Mouse (Mus musculus): ENCODE data around the gene Gadd45b.

Gadd45b gene

GRCm38 (mm10) chr10:80909375-80910162 lies 20.3 kb upstream of the Gadd45b start:
- no peak for DNase-seq (ENCODE audit: low spot score)

GRCm38 (mm10) chr10:80911354-80911753 lies 18.5 kb upstream of the Gadd45b start:
- DNase-seq (ENCODE audit: low spot score) = no peak

GRCm38 (mm10) chr10:80911891-80912290 lies 18.0 kb upstream of the Gadd45b start:
- DNase-seq (ENCODE audit: low spot score) = no peak

DNA sequence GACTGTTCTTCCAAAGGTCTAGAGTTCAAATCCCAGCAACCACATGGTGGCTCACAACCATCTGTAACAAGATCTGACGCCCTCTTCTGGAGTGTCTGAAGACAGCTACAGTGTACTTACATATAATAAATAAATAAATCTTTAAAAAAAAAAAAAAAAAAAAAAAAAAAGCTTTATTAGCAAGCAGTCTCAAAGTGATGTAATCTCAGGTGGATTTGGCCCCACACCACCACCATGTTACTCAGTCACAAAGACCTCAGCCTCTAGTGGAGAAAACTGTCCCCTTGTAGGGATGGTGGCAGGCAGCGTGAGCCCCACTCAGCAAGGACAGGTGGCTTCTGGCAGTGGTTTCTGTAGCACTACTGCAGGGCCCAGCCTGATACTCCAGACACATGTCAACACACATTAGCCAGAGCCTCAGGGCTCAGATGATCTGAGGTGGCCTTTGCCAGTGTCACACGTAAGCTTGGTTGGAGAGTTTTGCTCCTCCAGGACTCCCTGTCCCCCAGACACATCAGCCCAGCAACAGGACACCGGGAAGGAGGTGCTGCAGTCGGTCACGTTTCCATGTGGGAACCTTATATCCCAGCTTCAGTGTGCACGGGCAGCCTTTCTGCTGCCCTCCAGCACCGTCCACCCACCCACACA lies 16.4 kb upstream of the Gadd45b start:
- DNase-seq (ENCODE audit: low spot score) = no peak

DNA sequence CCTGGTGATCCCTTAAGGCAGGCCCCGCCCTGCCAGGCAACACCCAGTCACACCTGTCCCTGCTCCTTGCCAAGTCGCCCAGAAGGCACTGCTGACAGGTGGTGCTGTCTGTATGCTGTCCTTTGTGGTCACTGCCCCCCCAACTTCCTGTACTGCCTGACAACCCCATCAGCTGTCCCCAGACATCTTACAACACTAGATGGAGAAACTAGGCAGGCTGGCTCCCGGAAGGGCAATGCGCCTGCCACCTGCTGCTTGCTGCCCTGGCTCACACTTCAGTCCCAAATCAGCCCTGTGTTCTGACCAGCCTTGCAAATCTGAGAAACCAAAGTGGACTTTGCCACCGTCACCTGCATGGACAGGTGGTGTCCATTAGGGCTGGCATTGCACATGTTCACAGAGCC lies 15.6 kb upstream of the Gadd45b start:
- peak; percentile 30 for DNase-seq (ENCODE audit: low spot score)

DNA sequence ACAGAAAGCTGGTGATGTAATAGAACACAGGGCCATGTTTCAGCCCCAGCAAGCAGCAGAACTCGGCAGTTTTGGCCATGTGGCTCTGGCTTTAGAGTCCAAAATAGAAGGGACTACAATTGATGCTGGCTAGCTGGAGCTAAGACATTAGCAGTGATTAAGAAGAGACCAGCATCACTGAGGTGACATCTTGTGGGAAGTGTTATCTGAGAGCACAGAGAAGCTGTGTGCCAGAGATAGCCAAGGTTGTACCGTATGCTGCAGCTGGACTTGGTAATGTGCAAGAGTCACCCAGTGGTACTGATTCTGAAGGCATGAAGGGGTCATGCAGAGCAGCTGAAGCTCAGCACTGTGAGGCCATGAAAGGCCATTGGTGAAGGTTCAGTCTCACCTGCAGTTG lies 14.6 kb upstream of the Gadd45b start:
- DNase-seq (ENCODE audit: low spot score) = no peak

- DNase-seq (ENCODE audit: low spot score) = no peak
Observed at GRCm38 (mm10) chr10:80915736-80916135, 14.1 kb upstream of the Gadd45b start.

GRCm38 (mm10) chr10:80917336-80917778 lies 12.5 kb upstream of the Gadd45b start:
- no peak for DNase-seq (ENCODE audit: low spot score)

GRCm38 (mm10) chr10:80917779-80918434 lies 12.0 kb upstream of the Gadd45b start, which contains the start of gene Lmnb2:
TSS of gene Lmnb2 (minus strand) at chr10:80918245.
- DNase-seq (ENCODE audit: low spot score) = peak; percentile 48

DNA sequence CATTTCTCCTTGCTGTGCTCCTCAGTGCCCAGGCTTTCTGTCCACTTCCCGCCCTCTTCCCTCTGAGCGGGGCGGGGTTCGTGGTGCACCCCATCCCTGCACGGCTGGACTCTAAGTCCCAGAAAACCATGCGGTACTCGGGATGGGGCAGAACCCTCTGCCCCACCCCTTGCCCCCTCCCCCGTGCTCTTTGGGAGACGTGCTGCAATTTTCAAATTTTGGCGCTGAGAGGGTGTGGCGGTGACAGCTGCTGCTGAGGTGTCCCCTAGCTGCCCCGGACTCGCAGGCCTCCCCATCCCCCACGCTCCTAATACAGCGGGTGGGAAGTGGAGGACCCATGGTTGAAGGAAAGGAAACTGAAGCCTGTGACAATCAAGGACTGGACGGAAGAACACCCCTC lies 8.0 kb upstream of the Gadd45b start:
- no peak for DNase-seq (ENCODE audit: low spot score)

- no peak for DNase-seq (ENCODE audit: low spot score)
Observed at GRCm38 (mm10) chr10:80925472-80925871, 4.4 kb upstream of the Gadd45b start.

- peak; percentile 88 for DNase-seq (ENCODE audit: low spot score)
Observed at GRCm38 (mm10) chr10:80928586-80929298, 1.1 kb upstream of the Gadd45b start.

DNA sequence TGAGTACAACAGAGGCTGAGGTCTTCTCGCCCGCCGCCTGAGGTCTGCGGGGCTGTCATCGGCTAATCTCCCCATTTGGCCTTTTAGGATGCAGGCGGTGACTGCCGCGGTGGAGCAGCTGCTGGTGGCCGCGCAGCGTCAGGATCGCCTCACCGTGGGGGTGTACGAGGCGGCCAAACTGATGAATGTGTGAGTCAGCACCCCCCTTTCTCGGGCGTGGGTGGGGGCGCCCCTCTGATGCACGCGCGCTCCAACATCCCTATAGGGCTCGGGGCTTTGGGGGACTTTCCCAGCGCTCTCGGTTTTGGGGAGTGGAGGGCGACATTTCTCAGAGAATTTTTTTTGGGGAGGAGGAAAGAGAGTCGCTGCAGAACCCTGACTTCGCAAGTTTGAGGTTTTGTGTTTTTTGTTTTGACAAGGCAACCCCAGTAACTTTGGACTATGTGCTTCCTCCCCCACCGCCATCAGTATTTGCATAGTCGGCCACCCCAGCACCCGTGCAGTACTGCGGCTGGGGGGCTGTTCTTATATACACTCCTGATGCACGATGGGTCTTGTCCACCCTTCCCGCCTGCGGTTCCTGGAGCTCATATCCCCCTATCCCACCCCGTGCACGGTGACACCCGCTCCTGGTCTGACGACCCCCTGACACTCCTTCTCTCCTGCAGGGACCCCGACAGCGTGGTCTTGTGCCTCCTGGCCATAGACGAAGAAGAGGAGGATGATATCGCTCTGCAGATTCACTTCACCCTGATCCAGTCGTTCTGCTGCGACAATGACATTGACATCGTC lies 684 bp downstream of the Gadd45b start:
- peak; percentile 52 for DNase-seq (ENCODE audit: low spot score)

GRCm38 (mm10) chr10:80931153-80931671 lies 1.3 kb downstream of the Gadd45b start:
- no peak for DNase-seq (ENCODE audit: low spot score)

DNA sequence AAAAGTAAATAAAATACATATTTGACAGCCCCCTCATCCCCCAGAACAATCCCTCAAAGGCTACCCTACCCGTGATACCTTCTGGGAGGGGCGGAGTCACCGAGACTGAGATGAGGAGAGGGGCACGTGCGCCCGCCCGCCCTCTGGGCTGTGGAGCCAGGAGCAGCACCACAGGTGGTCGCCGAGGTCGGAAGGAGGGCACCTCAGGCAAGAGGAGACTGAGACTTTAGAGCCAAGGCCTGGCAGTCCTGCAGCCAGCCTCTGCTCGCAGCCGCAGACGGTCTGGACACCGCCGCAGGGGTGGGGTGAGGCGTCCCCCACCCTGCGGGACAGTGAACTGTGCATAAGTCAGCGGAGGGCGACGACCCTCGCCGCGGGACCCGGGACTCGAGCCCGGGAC lies 1.8 kb downstream of the Gadd45b start:
- no peak for DNase-seq (ENCODE audit: low spot score)

DNA sequence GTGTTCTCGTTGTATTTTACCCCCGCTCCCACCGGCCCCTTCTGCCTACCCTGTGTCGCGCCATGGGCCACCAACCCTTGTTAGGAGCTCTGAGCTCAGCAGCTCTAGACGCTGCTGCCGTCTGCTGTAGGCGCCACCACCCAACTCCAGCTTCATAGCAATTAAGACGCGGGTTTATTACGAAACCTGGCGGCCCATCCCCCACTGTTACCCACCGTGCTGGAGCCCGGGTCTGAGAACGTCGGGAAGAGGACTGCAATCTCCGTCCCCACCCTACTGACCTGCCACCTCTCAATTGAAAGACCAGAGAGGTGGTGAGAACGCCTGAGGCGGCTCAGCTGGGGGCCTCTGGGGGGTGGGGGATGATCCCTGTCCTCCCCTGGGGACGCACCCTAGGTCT lies 2.3 kb downstream of the Gadd45b start:
- DNase-seq (ENCODE audit: low spot score) = peak; percentile 23

- no peak for DNase-seq (ENCODE audit: low spot score)
Observed at GRCm38 (mm10) chr10:80932700-80933420, 3.0 kb downstream of the Gadd45b start.

GRCm38 (mm10) chr10:80933421-80933979 lies 3.6 kb downstream of the Gadd45b start:
- DNase-seq (ENCODE audit: low spot score) = no peak

- no peak for DNase-seq (ENCODE audit: low spot score)
Observed at GRCm38 (mm10) chr10:80934136-80934985, 4.5 kb downstream of the Gadd45b start.

Measured in T-cell, adult 2 months (primary cell).